Mouse (Mus musculus) cortical plate, adult 2 months (tissue): ENCODE data around the gene Akt1.

Experiments used
- CTCF ChIP-seq: fragments of 200-500 bp; IDR thresholded peaks from 2 replicates; pipeline ENCODE4 v1.5.1; 2011; ENCODE audit warnings: mild to moderate bottlenecking, control low read depth, low read length; ENCODE audit not compliant: insufficient read depth; ENCODE audit errors: extremely low read depth
- POLR2A ChIP-seq: fragments of 200-500 bp; IDR thresholded peaks from 2 replicates; pipeline ENCODE4 v1.6.1; 2011; ENCODE audit warnings: mild to moderate bottlenecking, low read length, control low read depth; ENCODE audit not compliant: insufficient read depth; ENCODE audit errors: extremely low read depth

DNA sequence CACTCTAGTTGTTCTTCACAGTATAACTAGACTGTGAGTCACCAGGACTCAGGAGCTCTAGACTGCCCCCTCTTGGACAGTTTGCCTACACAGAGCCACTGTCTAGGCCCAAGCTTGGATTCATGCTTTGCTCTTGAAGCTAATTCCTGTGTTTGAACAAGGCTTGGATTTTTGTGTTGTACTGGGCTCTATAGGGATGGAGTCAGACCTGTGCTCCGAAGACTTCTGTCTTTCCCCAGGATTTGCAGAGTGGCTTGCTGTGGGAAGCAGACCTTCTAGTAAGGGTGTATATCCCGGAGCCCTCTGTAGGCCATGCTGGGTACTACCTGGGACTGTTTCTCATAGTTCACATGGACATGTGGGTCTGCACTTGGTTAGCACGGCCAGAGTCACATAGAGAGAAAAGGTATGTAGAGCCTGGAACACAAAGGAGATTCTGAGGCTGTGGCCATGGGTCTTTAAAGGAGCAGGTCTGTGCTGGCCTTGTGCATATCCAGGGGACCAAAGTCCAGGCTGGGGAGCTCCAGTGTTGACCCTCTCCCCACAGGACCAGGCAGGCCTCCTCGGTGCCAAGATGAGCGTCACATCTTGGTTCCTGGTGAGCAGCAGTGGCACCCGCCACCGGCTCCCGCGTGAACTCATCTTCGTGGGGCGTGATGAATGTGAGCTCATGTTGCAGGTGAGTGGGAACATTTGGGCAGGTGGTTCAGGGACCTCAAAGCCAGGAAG, 49.6 kb upstream of the Akt1 start:
- no peak for TF ChIP-seq POLR2A
- TF ChIP-seq CTCF = peak; percentile 50
